Mouse (Mus musculus) right cerebral cortex, postnatal 36 days (tissue): Measurements from ENCODE around the gene Srrd.
A peak's percentile ranks its signal among the peaks of the same experiment; 100 is the strongest.
"Not testable (repeated sequence)": the region's sequence is repeated elsewhere in the genome, so short reads cannot be mapped to it uniquely, and the experiment has no call there.

ENCODE experiments used
- DNase-seq, 2 experiments: peaks; one replicate each; pipeline ENCODE4 v3.0.0; 2022; ENCODE audit warnings: low spot score in 2 of 2, mixed read lengths in 1 of 2

Gene Srrd

DNA sequence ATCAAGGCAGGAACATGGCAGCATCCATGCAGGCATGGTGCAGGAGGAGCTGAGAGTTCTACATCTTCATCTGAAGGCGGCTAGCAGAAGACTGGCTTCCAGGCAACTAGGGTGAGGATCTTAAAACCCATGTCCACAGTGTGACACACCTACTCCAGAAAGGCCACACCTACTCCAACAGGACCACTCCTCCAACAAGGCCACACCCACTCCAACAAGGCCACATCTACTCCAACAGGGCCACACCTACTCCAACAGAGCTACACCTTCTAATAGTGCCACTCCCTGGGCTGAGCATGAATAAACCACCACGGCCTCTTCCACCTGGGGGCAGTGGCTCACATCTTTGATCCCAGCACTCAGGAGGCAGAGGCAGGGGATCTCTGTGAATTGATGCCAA lies 23.5 kb downstream of the Srrd start:
- DNase-seq: not testable (repeated sequence)

GRCm38 (mm10) chr5:112317328-112317727 lies 25.5 kb downstream of the Srrd start:
- no peak for DNase-seq

GRCm38 (mm10) chr5:112316468-112316867 lies 26.4 kb downstream of the Srrd start:
- DNase-seq: no peak

GRCm38 (mm10) chr5:112313222-112313885 lies 29.5 kb downstream of the Srrd start:
- no peak for DNase-seq

- DNase-seq: no peak
These were observed 37.0 kb downstream of the Srrd start for GRCm38 (mm10) chr5:112305842-112306241.

DNA sequence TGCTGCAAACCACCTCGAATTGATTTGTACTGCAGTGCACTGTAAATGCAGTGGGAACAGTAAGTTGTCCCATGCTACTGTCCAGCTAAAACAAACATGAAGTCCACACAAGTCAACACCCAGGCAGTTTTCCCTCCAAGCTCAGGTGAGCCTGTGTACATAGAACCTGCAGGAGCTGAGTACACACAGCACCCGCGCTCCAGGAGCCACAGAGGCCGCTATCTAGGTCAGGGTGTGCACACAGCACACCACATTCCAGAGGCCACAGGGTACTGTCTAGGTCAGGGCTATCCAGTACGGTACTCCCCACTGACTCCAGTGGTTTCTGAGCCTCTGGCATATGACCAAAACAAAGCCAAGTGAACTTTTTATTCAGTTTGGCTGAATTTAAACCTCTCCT lies 40.5 kb downstream of the Srrd start:
- no peak for DNase-seq

DNA sequence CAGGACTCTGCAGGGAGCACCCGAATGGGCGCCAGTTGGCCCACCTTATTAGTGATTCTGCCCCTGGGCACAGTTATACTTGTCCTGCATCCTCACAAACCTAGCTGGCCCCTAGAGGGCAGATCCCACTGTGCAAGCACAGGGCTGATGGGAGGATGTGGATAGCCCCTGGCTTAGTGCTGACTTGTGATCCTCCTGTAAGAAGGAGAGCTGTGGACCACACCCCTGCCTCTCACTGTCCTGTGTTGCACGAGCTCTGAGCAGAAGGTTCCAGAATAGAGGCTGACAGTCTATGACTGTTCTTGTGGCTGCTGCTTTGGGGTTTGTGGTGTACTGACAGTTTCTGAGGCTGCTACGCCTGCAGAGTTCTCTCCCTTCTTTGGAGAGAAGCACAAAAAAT lies 41.1 kb downstream of the Srrd start:
- peak in 1 of 2 experiments; percentile 34 for DNase-seq

DNA sequence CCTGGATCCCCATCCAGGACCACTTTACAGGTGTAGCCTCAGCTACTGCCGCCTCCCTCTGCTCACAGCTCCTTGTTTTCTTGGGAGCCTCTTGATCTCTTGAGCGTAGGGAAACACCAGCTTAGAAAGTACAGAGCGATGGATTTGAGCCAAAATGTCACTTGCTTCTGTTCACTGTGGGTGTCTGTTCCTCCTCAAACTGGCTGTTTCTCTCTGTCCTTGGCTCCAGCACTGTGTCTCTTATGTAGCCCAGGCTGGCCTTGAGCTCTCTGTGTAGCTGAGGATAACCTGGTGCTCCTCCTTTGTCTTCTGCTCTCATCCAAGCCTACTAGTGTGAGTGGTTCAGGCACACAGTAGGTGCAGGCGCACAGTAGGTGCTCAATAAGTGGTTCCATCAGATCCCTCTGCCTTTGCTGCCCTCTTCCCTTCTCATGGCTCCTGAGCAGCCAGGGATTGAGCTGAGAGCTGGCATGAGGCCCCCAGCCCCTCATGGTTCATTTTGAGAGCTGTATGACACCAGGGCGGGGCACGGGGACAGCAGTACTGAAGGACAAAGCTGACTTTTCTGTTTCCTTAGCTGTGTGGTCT lies 42.0 kb downstream of the Srrd start:
- DNase-seq: peak in 1 of 2 experiments; percentile 26

DNA sequence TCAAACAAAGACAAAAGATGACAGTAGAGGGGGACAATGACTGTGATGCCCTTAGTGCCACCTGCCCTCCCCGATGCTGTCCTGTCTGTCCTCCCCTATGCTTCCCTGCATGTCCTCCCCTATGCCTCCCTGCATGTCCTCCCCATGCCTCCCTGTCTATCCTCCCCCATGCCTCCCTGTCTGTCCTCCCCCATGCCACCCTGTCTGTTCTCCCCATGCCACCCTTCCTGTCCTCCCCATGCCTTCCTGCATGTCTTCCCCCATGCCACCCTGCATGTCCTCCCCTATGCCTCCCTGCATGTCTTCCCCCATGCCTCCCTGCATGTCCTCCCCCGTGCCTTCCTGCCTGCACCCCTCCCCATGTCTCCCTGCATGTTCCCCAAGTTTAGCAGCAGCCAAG lies 42.7 kb downstream of the Srrd start:
- DNase-seq: no peak

GRCm38 (mm10) chr5:112299399-112299798 lies 43.4 kb downstream of the Srrd start:
- DNase-seq: no peak

DNA sequence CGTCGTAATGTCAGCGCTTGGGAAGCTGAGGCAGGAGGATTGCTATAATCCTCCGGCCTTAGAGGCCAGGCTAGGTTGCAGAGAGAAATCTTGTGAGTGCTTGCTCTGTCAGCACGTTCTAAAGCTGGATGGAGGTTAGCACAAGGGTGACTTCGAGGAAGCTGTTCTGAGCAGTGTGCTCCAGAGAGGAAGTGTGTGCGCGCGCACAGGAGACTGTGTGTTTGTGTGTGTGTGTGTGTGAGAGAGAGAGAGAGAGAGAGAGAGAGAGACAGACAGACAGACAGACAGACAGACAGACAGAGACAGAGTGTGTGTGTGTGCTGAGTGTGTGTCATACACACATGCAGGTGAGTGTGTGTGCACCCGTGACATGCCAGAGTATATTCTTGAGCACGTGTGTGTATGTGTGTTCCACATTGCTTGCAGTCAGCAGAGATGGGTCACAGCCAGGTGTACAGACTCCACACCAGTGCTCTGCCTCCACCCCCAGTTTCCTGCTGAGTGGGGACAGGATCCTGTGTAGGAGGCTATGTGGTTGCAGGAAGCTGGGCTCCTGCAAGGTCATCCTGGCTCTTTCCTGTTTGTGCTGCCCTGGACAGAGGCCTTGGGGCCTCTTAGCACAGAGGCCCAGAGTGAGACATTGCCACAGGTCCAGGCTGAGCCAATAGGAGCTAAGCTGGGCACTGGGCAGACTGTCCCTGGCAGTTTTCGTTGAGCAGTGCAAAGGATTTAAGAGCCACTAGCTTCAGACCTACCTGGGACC lies 44.4 kb downstream of the Srrd start:
- DNase-seq: no peak

DNA sequence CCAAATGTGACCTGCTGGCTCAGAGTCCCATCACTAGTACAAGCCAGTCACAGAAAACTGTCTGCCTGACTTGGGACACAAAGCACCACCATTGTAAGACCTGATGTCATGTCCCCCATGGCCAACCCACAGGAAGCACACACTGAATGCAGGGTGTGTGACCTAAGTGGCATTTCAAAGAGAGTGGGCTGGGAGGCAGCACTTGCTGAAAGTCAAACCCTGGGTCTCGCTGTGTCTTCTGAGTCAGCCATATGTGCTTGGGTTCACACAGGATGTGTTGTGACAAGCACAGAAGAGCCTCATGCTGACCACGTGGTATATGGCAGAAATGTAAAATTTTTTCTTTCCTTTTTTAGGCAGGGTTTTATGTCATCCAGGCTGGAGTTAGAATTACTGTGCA lies 45.6 kb downstream of the Srrd start:
- no peak for DNase-seq

DNA sequence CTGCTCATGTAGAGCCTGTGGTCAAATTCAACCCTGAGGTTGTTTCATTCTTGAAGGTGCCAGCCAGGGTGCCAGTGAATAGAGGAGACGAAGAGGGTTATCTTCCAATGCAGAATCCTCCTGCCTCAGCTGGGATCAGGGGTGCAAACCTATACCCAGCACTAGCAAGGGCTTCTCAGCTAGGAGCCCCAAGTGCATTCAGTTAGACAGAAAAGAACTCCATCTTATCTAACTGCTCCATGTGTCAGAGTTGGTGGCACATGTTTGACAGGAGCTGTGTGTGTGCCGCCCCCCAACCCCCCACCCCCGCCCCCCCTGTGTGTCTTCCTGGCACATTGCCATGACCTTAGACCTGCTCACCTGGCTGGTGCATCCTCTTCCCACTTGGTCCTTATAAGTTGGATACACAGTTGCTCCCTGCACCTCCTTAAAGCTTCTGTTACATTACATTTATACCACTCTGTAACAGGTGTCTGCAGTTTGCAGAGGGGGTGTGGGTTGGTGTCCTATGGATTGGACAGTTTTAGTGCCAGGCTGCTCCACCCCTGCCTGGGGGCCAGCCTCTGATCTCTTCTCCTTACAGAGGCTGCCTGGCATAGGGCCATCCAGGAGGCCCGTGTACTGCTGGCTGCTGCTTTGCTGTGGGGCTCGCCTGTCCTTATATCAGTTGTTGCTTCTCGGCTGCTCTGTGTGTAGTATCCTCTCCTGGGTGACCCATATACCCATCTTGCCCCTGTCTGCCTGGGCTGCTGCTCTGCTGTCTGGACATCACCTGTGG lies 46.2 kb downstream of the Srrd start:
- DNase-seq: no peak

DNA sequence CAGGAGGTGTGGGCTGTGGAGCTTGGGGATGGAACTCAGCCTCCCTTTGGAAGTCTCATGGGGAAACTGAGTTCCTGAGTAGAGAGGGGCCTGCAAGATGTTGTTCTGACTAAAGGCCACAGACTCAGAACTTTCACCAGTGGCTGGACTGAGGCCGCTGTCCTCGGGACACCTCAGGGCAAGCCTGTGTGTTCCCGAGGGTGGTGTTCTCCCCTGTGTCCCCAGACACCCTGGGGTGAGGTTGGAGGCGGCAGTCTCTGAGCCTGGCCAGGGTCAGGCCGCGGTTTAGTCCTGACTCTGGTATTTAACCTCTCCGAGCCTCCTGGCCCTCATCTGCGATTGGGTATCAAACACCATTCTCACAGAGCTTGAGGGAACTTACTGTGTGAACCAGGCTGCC lies 47.3 kb downstream of the Srrd start:
- DNase-seq: no peak

DNA sequence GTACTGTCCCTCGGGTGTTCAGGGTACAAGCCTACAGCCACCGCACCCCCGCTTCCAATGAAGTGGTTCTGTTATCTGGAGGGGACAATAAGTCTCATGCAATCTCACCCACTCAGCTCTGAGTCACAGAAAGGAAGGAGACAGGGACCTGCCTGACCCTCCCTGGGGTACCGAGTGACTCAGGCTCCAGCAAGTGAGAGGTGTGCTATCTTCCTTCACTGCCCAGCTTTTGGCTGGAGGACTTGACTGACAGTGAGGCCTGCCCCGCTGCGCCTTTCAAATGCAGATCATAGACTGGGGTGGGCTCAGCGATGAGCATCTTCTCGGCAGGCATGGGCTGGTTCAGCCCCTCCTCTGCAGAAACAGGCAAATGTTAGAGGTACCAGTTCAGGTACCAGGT lies 47.7 kb downstream of the Srrd start:
- DNase-seq: no peak

GRCm38 (mm10) chr5:112294696-112295095 lies 48.1 kb downstream of the Srrd start:
- no peak for DNase-seq

- no peak for DNase-seq
These were observed 49.0 kb downstream of the Srrd start for GRCm38 (mm10) chr5:112293800-112294199.

DNA sequence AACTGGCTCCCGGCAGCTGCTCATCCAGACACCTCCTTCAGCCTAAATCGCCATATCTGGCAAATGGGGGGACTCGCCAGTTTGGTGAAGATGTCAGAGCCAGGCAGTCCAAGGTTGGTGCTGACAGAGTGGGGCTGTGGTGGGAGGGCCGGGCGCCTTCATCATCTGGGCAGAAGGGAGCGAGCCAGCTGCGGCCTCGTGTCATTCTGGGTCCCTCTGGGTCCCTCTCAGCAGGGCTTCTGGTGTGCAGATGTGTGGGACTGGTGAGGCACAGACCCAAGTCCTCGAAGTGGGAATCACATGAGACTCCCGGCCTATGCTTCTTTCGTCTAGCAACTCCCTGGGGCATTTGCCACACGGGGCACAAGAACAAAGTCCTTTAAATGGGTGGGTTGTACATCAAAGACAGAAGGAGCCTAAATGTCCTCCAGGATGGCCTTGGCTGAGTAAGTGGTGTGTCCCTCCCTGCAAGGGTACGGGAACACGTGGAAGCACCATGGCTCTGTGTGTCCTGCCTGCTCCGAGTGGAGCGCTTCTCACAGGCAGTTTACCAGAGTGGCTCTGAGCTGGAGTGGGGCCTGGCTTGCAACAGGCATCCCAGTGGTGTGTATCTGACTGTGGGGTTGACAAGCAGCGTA lies 50.4 kb downstream of the Srrd start:
- DNase-seq: no peak

- no peak for DNase-seq
These were observed 51.0 kb downstream of the Srrd start for GRCm38 (mm10) chr5:112291866-112292265.

- no peak for DNase-seq
These were observed 52.3 kb downstream of the Srrd start for GRCm38 (mm10) chr5:112290536-112290880.

DNA sequence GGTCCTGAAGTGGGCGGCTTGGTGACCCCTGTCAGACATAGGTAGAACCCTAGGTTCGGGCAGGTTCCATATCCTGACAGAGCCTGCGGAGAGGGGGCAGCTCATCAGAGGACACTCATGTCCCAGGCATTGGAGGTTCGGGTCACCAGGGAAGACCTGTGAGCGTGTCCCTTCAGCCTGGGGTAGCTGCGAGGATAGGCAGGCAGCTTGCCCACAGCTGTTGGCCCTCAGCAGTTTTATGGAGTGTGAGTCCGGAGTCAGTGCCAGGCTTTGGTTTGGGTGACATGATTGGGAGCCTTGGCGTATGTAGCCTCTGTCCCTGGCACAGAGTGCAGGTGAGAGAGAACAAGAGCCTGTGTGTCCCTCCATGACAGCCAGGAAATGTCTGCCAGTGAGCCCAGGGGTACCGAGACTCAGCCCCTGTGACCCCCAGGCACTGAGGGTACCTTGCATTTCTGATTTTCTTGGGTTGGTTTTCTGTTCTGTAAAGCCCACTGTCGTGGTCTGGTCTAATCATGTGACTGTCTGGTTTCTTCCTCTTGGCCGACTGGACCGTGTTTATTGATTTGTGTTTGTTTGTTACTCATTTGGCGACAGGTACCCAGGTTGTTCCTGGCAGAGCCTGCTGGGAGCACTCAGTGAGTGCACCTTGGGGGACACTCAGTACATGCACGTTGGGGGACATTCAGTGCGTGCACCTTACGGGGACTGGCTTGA lies 52.9 kb downstream of the Srrd start:
- no peak for DNase-seq
